Mouse (Mus musculus) MEL (cell line): Measurements from ENCODE around the gene Cdc14b. TPM values are rescaled to one million over a fixed set of nuclear protein-coding genes. Genes with fewer than 3 reads are reported as not detected.

ENCODE experiments used
- DNase-seq: peaks from one replicate; pipeline ENCODE4 v3.0.0; 2011; ENCODE audit warnings: low read depth, low spot score
- H3K27ac ChIP-seq: 2 replicates; pipeline ENCODE4 v1.5.1; 2012; ENCODE audit warnings: low read depth, mild to moderate bottlenecking, control low read depth, low read length, moderate library complexity; ENCODE audit not compliant: control insufficient read depth
- H3K27me3 ChIP-seq, 2 experiments: fragments of 150-350 bp in 1 of 2; sonication (generic) in 1 of 2; 2 replicates each; pipeline ENCODE4 v1.6.1; 2012; ENCODE audit warnings: low read length in 2 of 2, mild to moderate bottlenecking in 2 of 2, improper control_type of control experiment in 1 of 2, moderate library complexity in 1 of 2; ENCODE audit not compliant: insufficient read depth in 2 of 2, control insufficient read depth in 1 of 2
- H3K36me3 ChIP-seq, 2 experiments: 2 replicates each; pipeline ENCODE4 v1.6.1; 2012 to 2014; ENCODE audit warnings: low read length in 2 of 2, improper control_type of control experiment in 1 of 2, inconsistent platforms in 1 of 2, mild to moderate bottlenecking in 1 of 2; ENCODE audit not compliant: insufficient read depth in 2 of 2, control insufficient read depth in 1 of 2
- H3K4me1 ChIP-seq, 2 experiments: fragments of 150-350 bp in 1 of 2; sonication (generic) in 1 of 2; 2 replicates each; pipeline ENCODE4 v1.6.1; 2012; ENCODE audit warnings: low read length in 2 of 2, improper control_type of control experiment in 1 of 2, mild to moderate bottlenecking in 1 of 2; ENCODE audit not compliant: insufficient read depth in 2 of 2, control insufficient read depth in 1 of 2
- H3K4me3 ChIP-seq, 2 experiments: fragments of 150-350 bp in 1 of 2; sonication (generic) in 1 of 2; 2 replicates each; pipeline ENCODE4 v1.5.1; 2012; ENCODE audit warnings: low read depth in 2 of 2, low read length in 2 of 2, mild to moderate bottlenecking in 2 of 2, moderate library complexity in 2 of 2, control low read depth in 1 of 2, improper control_type of control experiment in 1 of 2; ENCODE audit not compliant: control insufficient read depth in 1 of 2, insufficient read depth in 1 of 2
- H3K79me2 ChIP-seq: 2 replicates; pipeline ENCODE4 v1.6.1; 2012; ENCODE audit warnings: mild to moderate bottlenecking, low read length, moderate library complexity; ENCODE audit not compliant: control insufficient read depth, poor library complexity, insufficient read depth
- H3K9ac ChIP-seq: 2 replicates; pipeline ENCODE4 v1.6.1; 2012; ENCODE audit warnings: low read depth, mild to moderate bottlenecking, control low read depth, low read length, moderate library complexity; ENCODE audit not compliant: control insufficient read depth, poor library complexity, severe bottlenecking
- H3K9me3 ChIP-seq: fragments of 150-350 bp; sonication (generic); replicated peaks from 2 replicates; pipeline ENCODE4 v1.6.1; 2012; ENCODE audit warnings: mild to moderate bottlenecking, low read length, improper control_type of control experiment, moderate library complexity; ENCODE audit not compliant: insufficient read depth
- BHLHE40 ChIP-seq: IDR thresholded peaks from 2 replicates; pipeline ENCODE4 v1.6.1; 2012; ENCODE audit warnings: low read depth, mild to moderate bottlenecking, inconsistent platforms, low read length, improper control_type of control experiment, borderline replicate concordance
- CHD2 ChIP-seq: IDR thresholded peaks from 2 replicates; pipeline ENCODE4 v1.6.1; 2011; ENCODE audit warnings: low read length, improper control_type of control experiment
- ETS1 ChIP-seq: IDR thresholded peaks from 2 replicates; pipeline ENCODE4 v1.6.1; 2012; ENCODE audit warnings: low read depth, mild to moderate bottlenecking, inconsistent platforms, low read length, improper control_type of control experiment, moderate library complexity
- HCFC1 ChIP-seq: IDR thresholded peaks from 2 replicates; pipeline ENCODE4 v1.6.1; 2012; ENCODE audit warnings: low read depth, mild to moderate bottlenecking, inconsistent platforms, low read length, improper control_type of control experiment, moderate library complexity
- JUND ChIP-seq: IDR thresholded peaks from 2 replicates; pipeline ENCODE4 v1.6.1; 2011; ENCODE audit warnings: low read depth, mild to moderate bottlenecking, improper control_type of control experiment, low read length
- KAT2A ChIP-seq: conservative IDR thresholded peaks from 2 replicates; pipeline ENCODE4 v1.6.1; 2012; ENCODE audit warnings: low read depth, low read length, improper control_type of control experiment, inconsistent platforms
- MAFK ChIP-seq: IDR thresholded peaks from 2 replicates; pipeline ENCODE4 v1.6.1; 2011; ENCODE audit warnings: low read depth, mild to moderate bottlenecking, low read length, improper control_type of control experiment, borderline replicate concordance
- MEF2A ChIP-seq: IDR thresholded peaks from 2 replicates; pipeline ENCODE4 v1.6.1; 2014; ENCODE audit warnings: low read depth, mild to moderate bottlenecking, inconsistent platforms, low read length, improper control_type of control experiment; ENCODE audit not compliant: poor library complexity, insufficient replicate concordance, severe bottlenecking; ENCODE audit errors: extremely low read depth
- MYB ChIP-seq: IDR thresholded peaks from 2 replicates; pipeline ENCODE4 v1.6.1; 2011; ENCODE audit warnings: mild to moderate bottlenecking, low read depth, low read length, improper control_type of control experiment
- MYC ChIP-seq: IDR thresholded peaks from 2 replicates; pipeline ENCODE4 v1.6.1; 2011; ENCODE audit warnings: low read depth, mild to moderate bottlenecking, low read length, improper control_type of control experiment, moderate library complexity
- NRF1 ChIP-seq: IDR thresholded peaks from 2 replicates; pipeline ENCODE4 v1.6.1; 2014; ENCODE audit warnings: low read depth, mild to moderate bottlenecking, inconsistent platforms, low read length, improper control_type of control experiment, moderate library complexity; ENCODE audit not compliant: poor library complexity, insufficient read depth, severe bottlenecking
- POLR2A ChIP-seq, 2 experiments: IDR thresholded peaks; 2 replicates each; pipeline ENCODE4 v1.6.1; 2011 to 2012; ENCODE audit warnings: low read length in 2 of 2, mild to moderate bottlenecking in 2 of 2, control low read depth in 1 of 2, improper control_type of control experiment in 1 of 2, low read depth in 1 of 2, moderate library complexity in 1 of 2; ENCODE audit not compliant: control insufficient read depth in 1 of 2, insufficient read depth in 1 of 2, poor library complexity in 1 of 2
- POLR2AphosphoS5 ChIP-seq: IDR thresholded peaks from 2 replicates; pipeline ENCODE4 v1.6.1; 2012; ENCODE audit warnings: low read depth, borderline replicate concordance, mild to moderate bottlenecking, inconsistent platforms, low read length, moderate library complexity, mixed read lengths
- RAD21 ChIP-seq: IDR thresholded peaks from 2 replicates; pipeline ENCODE4 v1.6.1; 2011; ENCODE audit warnings: mild to moderate bottlenecking, low read depth, low read length, improper control_type of control experiment
- RCOR1 ChIP-seq: IDR thresholded peaks from 2 replicates; pipeline ENCODE4 v1.6.1; 2012; ENCODE audit warnings: low read depth, mild to moderate bottlenecking, inconsistent platforms, low read length, improper control_type of control experiment
- SIN3A ChIP-seq: IDR thresholded peaks from 2 replicates; pipeline ENCODE4 v1.6.1; 2012; ENCODE audit warnings: low read length, improper control_type of control experiment, inconsistent platforms
- SMC3 ChIP-seq: IDR thresholded peaks from 2 replicates; pipeline ENCODE4 v1.6.1; 2011; ENCODE audit warnings: low read depth, low read length, improper control_type of control experiment
- TBP ChIP-seq: IDR thresholded peaks from 2 replicates; pipeline ENCODE4 v1.8.0; 2011; ENCODE audit warnings: low read depth, low read length, improper control_type of control experiment
- UBTF ChIP-seq: IDR thresholded peaks from 2 replicates; pipeline ENCODE4 v1.6.1; 2012; ENCODE audit warnings: low read depth, mild to moderate bottlenecking, inconsistent platforms, low read length, improper control_type of control experiment, moderate library complexity, borderline replicate concordance; ENCODE audit not compliant: insufficient read depth
- USF1 ChIP-seq: IDR thresholded peaks from 2 replicates; pipeline ENCODE4 v1.6.1; 2014; ENCODE audit warnings: low read depth, mild to moderate bottlenecking, inconsistent platforms, low read length, improper control_type of control experiment, moderate library complexity
- USF2 ChIP-seq, 2 experiments: IDR thresholded peaks; 2 replicates each; pipeline ENCODE4 v1.6.1; 2011 to 2012; ENCODE audit warnings: improper control_type of control experiment in 2 of 2, low read length in 2 of 2, borderline replicate concordance in 1 of 2, inconsistent platforms in 1 of 2, low read depth in 1 of 2, mild to moderate bottlenecking in 1 of 2; ENCODE audit not compliant: insufficient read depth in 1 of 2
- ZMIZ1 ChIP-seq: IDR thresholded peaks from 2 replicates; pipeline ENCODE4 v1.6.1; 2012; ENCODE audit warnings: low read depth, mild to moderate bottlenecking, inconsistent platforms, low read length, improper control_type of control experiment, moderate library complexity
- polyA plus RNA-seq, 2 experiments: library from polyadenylated mRNA; stranded (reverse) in 1 of 2; unstranded in 1 of 2; fragments of >175 nt in 1 of 2; fragments of >200 nt in 1 of 2; gene quantifications; 2 replicates each; pipeline versions ENCODE4 v1.2.1 to v1.2.4; 2012; ENCODE audit warnings: low replicate concordance in 2 of 2, low read depth in 1 of 2; ENCODE audit not compliant: insufficient read length in 2 of 2, insufficient read depth in 1 of 2, missing spikeins in 1 of 2
- total RNA-seq: library from RNA; depleted of rRNA; stranded (reverse); fragments of 300-350 nt; gene quantifications from 2 replicates; pipeline ENCODE4 v1.2.3, GENCODE M21; 2012

Cdc14b gene
- total and polyA plus RNA-seq, 3 experiments = 18.7 to 28.3 TPM; not detected in 1

GRCm38 (mm10) chr13:64258516-64258821, 16.6 kb downstream of the Cdc14b start:
- peaks cover 31% of the 10 kb centered on the region for H3K79me2 ChIP-seq
- H3K36me3 ChIP-seq = peaks cover 0 to 13% of the 10 kb centered on the region in 2 experiments; a peak in 2 of 4 replicates
- H3K9me3 ChIP-seq = no peaks in the 10 kb centered on the region
- no peaks in the 10 kb centered on the region for H3K27me3 ChIP-seq
- no peak overlapping the region for H3K4me3 ChIP-seq
- H3K4me1 ChIP-seq = peaks cover 6 to 19% of the 10 kb centered on the region in 2 experiments; a peak in 3 of 4 replicates
- H3K27ac ChIP-seq = no peak overlapping the region
- no peak for DNase-seq
- TF ChIP-seq MAFK (no peak), MYB (no peak), USF1 (no peak), ZMIZ1 (no peak), KAT2A (no peak), RAD21 (no peak), MEF2A (no peak), SIN3A (no peak), USF2 (IDR thresholded peaks at IDR 0.05; ENCODE audit: borderline replicate concordance in 1 of 2, insufficient read depth in 1 of 2, low read depth in 1 of 2, low read length in 2 of 2) (no peak), ETS1 (no peak), UBTF (no peak), CHD2 (no peak)
- H3K9ac ChIP-seq = no peak overlapping the region

GRCm38 (mm10) chr13:64257814-64258515, 17.1 kb downstream of the Cdc14b start:
- Histone ChIP-seq H3K9ac (no peak overlapping the region), H3K9me3 (no peaks in the 10 kb centered on the region), H3K79me2 (peaks cover 32% of the 10 kb centered on the region), H3K4me3 (no peak overlapping the region), H3K4me1 (peaks cover 11 to 19% of the 10 kb centered on the region in 2 experiments), H3K27ac (no peak overlapping the region), H3K27me3 (no peaks in the 10 kb centered on the region), H3K36me3 (peaks cover 0 to 17% of the 10 kb centered on the region in 2 experiments; a peak in 2 of 4 replicates)
- TF ChIP-seq SMC3 = no peak
- no peak for TF ChIP-seq POLR2AphosphoS5
- no peak for TF ChIP-seq RAD21
- TF ChIP-seq NRF1 = no peak
- no peak for TF ChIP-seq USF2 (IDR thresholded peaks at IDR 0.05; ENCODE audit: borderline replicate concordance in 1 of 2, insufficient read depth in 1 of 2, low read depth in 1 of 2, low read length in 2 of 2)
- TF ChIP-seq CHD2 = no peak
- TF ChIP-seq TBP = no peak
- no peak for TF ChIP-seq MYC
- TF ChIP-seq POLR2A (IDR thresholded peaks at IDR 0.05; ENCODE audit: control insufficient read depth in 1 of 2, insufficient read depth in 1 of 2, low read depth in 1 of 2, low read length in 2 of 2, poor library complexity in 1 of 2) = no peak
- TF ChIP-seq ZMIZ1 = no peak
- TF ChIP-seq JUND = no peak
- TF ChIP-seq HCFC1 = no peak
- TF ChIP-seq SIN3A = no peak
- TF ChIP-seq ETS1 = no peak
- TF ChIP-seq MEF2A = no peak
- TF ChIP-seq BHLHE40 = no peak
- no peak for TF ChIP-seq USF1
- TF ChIP-seq RCOR1 = no peak
- DNase-seq = no peak
